Mouse (Mus musculus) retina, postnatal 1 day (tissue): ENCODE data around the gene Shroom3.
A peak's percentile ranks its signal among the peaks of the same experiment; 100 is the strongest.

Experiments used
- DNase-seq: peaks from one replicate; pipeline ENCODE4 v3.0.0-alpha.2; 2012

Gene Shroom3

GRCm38 (mm10) chr5:92942166-92942565 is 258.9 kb downstream of the Shroom3 start:
- no peak for DNase-seq

GRCm38 (mm10) chr5:92942577-92942976 is 259.3 kb downstream of the Shroom3 start:
- no peak for DNase-seq

DNA sequence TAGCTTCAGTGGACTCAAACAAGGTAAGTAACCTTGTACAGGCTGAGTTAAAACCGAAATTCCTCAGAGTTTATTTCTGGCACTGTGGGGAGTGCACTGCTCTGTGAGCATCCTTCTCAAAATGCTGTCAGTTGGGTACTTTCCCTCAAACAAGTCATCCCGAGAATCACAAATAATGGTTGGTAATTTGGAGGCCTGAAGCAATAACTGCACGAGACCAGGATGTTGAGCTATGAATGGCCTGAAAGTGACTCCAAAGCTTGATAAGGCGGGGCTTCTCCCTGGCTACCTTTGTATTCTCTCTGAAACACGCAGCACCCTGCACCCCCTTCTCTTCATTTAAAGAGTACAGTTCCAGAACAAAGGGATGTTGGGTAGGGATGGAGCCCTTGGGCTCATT is 261.6 kb downstream of the Shroom3 start:
- no peak for DNase-seq

DNA sequence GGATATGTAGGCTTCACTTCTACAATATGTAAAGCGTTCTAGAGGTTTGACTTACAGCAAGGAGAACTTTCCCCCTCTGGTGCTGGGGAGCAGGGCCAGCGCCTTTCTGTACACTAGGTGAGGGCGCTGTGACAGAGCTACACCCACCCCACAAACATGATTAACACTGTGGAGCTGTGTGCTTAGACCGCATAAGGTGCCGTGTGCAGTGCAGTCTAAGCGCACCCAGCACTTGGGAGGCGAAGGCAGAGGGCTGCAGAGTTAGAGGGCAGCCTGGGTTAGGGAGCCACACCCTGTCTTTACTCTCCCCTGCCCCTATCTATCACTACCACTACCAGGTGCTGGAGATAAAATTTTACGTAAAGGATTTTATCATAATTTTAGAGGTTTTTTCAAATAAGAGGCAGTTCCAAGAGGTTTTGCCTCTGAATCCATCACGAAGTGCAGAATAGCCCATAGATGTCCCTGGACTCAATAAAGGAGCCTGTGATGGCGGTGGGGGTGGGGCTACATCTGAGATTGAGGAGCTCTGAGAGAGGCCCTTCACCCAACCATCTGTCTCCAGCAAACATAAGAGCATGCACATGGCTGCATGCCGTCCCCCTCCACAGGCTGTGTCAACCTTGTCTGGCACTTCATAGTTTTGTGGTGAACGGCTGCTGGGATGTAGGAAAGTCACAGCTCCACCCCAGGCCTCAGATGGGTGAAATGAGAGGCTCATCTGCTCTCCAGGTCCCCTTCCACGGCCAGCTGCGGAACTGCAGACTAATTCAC is 265.9 kb downstream of the Shroom3 start:
- DNase-seq = peak; percentile 36

- DNase-seq = no peak
These were observed 267.3 kb downstream of the Shroom3 start for GRCm38 (mm10) chr5:92950583-92950982.

- DNase-seq = no peak
These were observed 267.8 kb downstream of the Shroom3 start for GRCm38 (mm10) chr5:92951079-92951478.

DNA sequence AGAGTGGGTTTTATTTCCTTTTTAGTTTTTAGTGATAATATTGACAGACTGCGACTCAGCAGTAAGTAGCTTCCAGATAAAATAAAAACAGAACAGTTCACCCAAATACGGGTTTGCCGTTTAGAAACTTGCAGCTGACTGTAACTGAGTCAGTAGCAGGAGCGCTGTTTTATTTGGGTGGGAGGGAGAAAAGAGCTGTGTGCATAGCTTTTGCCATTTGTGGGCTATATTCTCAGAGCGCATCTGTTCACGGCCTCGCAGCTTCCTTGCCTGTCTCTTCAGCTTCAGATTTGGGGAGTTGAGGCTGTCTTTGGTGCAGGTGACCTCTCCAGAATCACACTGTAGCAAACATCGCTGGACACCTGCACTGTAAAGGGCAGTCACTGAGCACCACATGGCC is 270.6 kb downstream of the Shroom3 start:
- DNase-seq = no peak

DNA sequence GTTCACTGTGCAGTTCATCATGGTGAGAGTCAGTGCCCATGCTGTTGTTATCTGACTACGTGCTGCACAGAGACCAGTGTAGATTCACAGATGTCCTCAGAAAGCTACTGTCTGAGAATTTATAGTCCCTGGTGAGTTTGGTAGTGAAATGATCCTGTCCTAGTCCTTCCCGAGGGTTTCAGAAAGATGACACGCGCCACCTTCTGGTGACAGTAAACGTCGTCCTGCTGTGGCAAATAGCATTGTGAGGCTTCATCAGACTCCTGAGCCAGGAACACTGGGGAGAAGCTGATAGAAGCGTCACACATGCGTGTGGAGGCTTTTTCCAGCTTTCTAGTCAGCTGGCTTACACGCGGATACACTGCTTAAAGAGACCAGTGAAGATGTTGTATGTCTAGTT is 271.1 kb downstream of the Shroom3 start:
- DNase-seq = peak; percentile 84

DNA sequence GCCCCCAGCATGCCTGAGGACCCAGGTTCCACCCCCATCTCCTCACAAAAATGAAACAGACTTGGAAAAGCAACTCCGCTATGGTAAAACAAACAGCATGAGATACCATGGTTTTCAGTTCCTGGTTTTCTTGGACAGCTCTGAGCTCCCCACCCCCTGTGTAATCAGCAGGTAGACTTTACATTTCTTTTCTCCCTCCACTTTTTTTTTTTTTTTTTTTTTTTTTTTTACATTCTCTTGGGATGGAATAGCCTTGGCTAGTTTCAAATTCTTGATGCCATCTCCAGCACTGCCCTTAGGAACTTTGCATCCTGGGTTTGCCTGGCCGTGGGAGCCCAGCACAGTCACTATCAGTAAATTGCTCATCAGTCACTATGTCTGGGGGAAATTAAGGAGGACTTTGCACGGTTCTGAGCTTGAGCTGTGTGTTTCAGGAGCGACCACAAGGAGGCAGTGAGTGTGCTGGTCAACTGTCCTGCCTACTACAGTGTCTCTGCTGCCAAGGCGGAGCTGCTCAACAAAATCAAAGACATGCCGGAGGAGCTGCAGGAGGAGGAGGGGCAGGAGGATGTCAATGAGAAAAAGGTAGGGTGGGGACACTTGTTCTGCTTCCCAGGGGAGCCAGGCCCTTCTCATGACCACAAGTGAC is 271.7 kb downstream of the Shroom3 start:
- DNase-seq = peak; percentile 55

DNA sequence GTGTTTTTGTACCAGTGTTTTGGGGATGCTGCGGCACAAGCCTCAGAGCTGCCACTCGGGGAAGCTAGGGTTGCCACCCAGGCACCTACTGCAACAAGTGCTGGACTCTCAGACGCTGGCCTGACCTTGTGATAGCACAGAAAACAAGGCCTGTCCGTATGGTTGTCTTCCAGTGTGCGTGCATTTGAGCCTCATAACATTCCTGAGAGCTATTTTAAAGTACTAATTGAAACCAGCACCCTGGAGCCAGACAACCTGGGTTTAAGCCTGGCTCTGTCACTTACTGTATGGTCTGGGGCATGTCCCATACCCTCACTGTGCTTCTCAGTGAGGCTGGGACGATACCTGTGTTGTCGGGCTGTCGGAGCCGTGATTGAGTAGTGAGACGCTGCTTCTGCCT is 276.1 kb downstream of the Shroom3 start:
- no peak for DNase-seq

GRCm38 (mm10) chr5:92959708-92960107 is 276.5 kb downstream of the Shroom3 start:
- DNase-seq = no peak

DNA sequence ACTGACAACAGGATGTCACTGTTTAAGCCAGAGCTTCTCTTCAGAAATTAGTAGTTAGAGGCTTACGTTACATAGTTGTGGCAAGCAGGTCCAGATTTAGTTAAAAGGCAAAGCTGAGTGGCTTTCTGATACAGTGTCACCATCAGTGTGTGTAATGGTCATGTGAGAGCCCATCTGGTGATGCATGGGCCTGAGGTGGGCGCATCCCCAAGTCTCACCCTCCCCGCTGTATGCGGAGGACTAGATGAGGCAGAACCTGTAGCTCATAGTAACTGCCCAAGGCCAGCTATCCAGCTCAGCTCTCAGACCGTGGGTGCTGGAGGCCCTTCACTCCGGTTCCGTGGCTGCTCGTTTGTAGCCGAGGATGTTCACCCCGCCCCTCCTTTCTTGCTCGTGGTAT is 278.1 kb downstream of the Shroom3 start:
- no peak for DNase-seq

DNA sequence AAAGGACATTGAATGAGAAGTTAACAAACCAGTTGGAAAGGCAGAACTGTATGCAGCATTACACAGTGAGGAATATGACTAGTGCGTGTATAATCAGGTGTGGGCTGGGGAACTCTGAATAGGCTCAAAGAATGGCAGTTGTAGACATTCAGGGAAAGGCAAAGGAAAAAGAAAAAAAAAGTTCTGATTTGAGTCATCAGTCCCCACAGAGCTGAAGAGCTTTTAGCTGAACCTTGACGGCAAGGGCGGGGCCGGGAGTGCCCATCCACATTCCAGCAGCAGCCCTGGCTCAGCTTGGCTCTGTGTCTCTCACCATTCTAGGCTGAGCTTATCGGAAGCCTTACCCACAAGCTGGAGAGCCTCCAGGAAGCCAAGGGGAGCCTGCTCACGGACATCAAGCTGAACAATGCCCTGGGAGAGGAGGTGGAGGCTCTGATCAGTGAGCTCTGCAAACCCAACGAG is 278.6 kb downstream of the Shroom3 start:
- no peak for DNase-seq

- no peak for DNase-seq
These were observed 281.5 kb downstream of the Shroom3 start for GRCm38 (mm10) chr5:92964691-92965090.

GRCm38 (mm10) chr5:92967143-92967542 is 283.9 kb downstream of the Shroom3 start:
- no peak for DNase-seq

DNA sequence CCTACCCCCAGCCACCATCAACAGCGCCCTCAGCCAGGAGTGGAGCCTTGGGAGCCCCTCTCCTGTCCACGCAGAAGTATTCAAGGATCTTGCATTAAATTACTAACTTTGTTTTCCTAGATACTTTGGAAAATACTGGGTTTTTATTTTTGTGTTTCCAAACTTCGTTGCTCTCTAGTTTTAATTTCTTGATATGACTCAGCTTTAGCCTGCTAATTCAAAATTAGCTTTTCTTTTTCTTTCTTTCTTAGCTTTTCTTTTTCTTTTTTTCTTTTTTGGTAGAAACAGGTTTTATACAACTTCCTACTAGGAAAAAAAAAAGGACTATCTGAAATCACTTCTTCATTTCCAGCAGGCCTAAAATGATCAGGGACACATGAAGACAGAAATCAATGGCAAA is 284.7 kb downstream of the Shroom3 start:
- DNase-seq = no peak

GRCm38 (mm10) chr5:92969443-92969842 is 286.2 kb downstream of the Shroom3 start:
- no peak for DNase-seq

DNA sequence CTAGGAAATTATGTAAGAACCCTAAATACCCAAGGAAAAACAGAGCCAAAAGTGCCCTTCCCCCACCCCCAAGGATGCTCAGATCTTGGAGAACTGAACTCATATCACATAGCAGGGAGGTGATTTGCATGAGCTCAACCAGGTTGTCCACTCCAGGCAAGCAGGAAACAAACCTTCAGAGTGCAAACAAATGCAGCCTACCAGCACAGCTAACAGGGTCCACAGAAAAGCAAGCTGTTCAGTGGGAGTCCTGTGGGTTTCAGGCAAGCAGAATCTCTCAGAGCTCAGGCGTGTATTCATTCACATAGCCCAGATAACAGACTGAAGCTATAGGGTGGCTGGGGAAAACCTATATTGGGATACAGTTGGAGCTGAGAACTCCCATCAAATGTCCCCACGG is 286.7 kb downstream of the Shroom3 start:
- DNase-seq = no peak

DNA sequence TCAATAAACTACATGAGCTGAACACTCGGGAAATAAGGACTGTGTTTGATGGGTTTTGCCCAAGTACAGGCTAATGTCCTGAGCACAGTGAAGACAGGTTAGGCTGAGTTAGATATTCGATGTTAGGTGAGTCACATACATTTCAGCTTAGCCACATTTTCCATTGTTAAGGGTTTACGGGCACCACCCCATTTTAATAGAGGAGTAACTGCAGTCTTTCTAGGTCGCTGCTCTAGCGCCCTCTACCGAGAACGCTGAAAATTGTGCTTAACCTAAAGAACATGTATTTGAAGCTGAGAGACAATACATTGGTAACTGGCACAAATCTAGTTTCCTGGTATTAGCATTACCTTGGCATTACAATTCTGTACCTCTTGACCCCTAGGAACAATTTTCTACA is 287.2 kb downstream of the Shroom3 start:
- peak; percentile 63 for DNase-seq

DNA sequence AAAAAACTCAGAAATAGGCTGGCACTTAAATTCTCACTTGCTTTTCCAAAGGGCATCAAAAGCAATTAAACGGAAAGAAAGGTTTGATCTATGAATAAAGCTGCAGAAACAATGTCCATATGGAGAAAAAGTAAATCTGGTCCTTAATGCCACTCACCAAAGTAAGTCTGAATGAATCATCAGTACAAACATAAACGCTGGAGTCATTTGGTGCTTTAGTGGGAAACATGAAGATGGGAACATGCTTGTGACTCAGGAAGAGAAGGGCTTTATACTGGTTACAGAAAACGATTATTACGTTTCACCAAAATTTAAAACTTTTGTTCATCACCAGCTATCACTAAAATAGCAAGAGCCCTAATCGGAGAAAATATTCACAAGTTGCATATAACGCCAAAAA is 297.2 kb downstream of the Shroom3 start:
- DNase-seq = no peak

GRCm38 (mm10) chr5:92980862-92981261 is 297.6 kb downstream of the Shroom3 start:
- DNase-seq = no peak

- peak; percentile 34 for DNase-seq
These were observed 299.4 kb downstream of the Shroom3 start for GRCm38 (mm10) chr5:92982673-92983072.

DNA sequence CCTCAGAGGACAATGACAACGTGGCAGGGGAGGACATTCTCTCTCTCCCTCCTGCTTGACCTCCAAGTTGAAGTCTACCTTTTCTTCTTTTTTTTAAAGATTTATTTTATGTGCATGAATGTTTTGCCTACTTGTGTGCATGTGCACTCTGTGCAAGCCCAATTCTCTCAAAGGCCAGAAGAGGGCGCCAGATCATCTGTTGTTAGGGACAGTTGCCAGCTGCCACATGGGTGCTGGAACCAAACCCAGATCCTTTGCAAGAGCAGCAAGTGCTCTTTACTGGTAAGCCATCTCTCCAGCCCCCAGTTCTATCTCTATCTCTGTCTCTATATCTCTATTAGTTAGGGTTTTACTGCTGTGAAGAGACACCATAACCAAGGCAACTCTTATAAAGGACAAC is 300.7 kb downstream of the Shroom3 start:
- DNase-seq = peak; percentile 33

- DNase-seq = no peak
These were observed 301.5 kb downstream of the Shroom3 start for GRCm38 (mm10) chr5:92984692-92985091.

DNA sequence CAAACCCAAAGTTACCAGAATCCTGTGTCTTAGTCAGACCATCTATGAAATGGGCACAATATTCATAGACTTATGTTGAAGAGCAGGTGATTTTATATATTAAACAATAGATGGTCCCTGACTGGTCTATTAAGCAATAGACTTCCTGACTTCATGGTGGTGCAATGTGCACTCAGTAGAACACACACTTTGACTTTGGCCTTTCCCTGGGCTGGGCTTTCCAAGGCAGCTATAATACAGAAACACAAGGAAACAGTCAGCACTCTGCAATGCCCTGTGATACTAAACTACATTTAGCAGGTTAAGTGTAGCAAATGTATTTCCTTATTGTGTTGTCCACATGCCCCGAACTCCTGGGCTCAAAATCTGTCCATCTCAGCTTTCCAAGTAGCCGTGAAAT is 302.2 kb downstream of the Shroom3 start:
- DNase-seq = no peak
